Comparison of ENCODE assay signal across 8 mouse cellular contexts in the genomic region with DNA sequence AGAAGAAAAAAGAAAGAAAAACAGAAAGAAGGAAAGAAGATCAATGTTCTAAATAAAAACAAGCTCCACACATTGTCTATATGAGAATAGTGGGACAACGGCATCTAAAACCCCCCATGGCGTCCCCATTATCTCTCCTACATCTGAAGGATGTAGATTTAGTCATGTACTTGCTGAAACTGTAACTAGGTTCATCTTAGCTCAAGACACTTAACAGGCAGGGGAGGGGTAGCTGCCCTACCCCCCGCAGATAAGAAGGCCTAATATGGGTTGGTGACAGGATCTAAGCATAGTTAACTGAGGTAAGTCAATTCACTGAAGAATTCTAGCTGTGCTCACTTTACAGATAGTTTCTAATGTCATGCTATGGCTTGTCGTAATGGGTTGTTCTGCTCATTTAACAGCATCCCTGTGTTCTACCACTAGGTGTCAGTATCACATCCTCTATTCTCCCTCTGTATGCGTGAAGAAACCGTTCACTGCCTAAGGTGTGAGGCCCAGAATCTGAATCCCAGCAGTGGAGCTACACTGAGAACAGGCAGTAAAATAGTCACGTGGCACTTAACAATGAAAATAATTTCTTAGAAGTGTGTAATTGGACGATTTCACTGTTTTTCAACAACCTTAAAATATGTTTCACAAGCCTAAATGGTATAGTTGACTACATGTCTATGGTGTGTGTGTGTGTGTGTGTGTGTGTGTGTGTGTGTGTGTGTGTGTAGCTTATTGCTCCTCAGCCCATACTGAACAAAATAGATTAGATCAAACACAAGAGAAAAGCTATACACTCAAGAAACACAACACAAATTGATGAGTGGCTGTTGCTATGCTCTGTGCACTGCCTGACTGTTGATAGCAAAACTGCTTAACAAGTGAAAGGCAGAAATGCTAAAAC. TPM values are rescaled to one million over a fixed set of nuclear protein-coding genes. Genes with fewer than 3 reads are reported as not detected.
DNase-seq lines count a peak whose midpoint lies in the region; ATAC-seq and TF ChIP-seq lines count a peak whose summit lies in the region.

No protein-coding gene starts in this region.

- peak; percentile 11 for DNase-seq in ovary, postnatal 14 days (ENCODE audit: low spot score)
- no peak for DNase-seq in ovary, postnatal 36 days (ENCODE audit: low spot score)
- DNase-seq in forebrain, embryonic 10.5 days (ENCODE audit: extremely low spot score, low spot score): peak; percentile 27
- DNase-seq in induced T-regulatory cell, adult 2 months (ENCODE audit: low read depth): peak; percentile 89
- DNase-seq in liver, embryonic 14.5 days (ENCODE audit: low read depth in 3 of 3, low spot score in 3 of 3): peak in 2 of 3 experiments; percentile 22 to 46
- peak; percentile 40 for DNase-seq in neural tube, embryonic 11.5 days (ENCODE audit: low spot score)
- no peak for DNase-seq in urinary bladder, adult 2 months (ENCODE audit: low spot score)

- H3K9ac ChIP-seq in liver, embryonic 14.5 days (replicated peaks): no peak overlapping the region
- no peak overlapping the region for H3K9ac ChIP-seq in neural tube, embryonic 11.5 days (ENCODE audit: low read length)

- no peak overlapping the region for H3K4me3 ChIP-seq in forebrain, embryonic 10.5 days
- no peak overlapping the region for H3K4me3 ChIP-seq in liver, embryonic 14.5 days (ENCODE audit: insufficient read depth in 1 of 2, low read depth in 2 of 2, low read length in 2 of 2)
- H3K4me3 ChIP-seq in neural tube, embryonic 11.5 days (ENCODE audit: low read depth, low read length): no peak overlapping the region

- no peak overlapping the region for H3K27ac ChIP-seq in forebrain, embryonic 10.5 days
- no peak overlapping the region for H3K27ac ChIP-seq in liver, embryonic 14.5 days
- no peak overlapping the region for H3K27ac ChIP-seq in neural tube, embryonic 11.5 days (ENCODE audit: low read depth, low read length)

- H3K9me3 ChIP-seq in forebrain, embryonic 10.5 days: no peaks in the 10 kb centered on the region
- H3K9me3 ChIP-seq in liver, embryonic 14.5 days (ENCODE audit: control insufficient read depth, low read length): no peaks in the 10 kb centered on the region
- H3K9me3 ChIP-seq in neural tube, embryonic 11.5 days (ENCODE audit: control insufficient read depth, low read length): no peaks in the 10 kb centered on the region

- TF ChIP-seq EP300 in liver, embryonic 14.5 days (IDR thresholded peaks at IDR 0.05; ENCODE audit: low read depth): no peak

- peak; percentile 96 for ATAC-seq in activated CD4-positive, CD25-positive, alpha-beta regulatory T cell, adult 4 months
- peak; percentile 55; the same call in 1 of the 2 replicates for ATAC-seq in liver, embryonic 14.5 days (ENCODE audit: insufficient read depth)
- peak; percentile 92 for ATAC-seq in neural tube, embryonic 11.5 days (ENCODE audit: insufficient read depth, low FRiP score, low TSS enrichment)

- TF ChIP-seq CTCF in liver, embryonic 14.5 days (IDR thresholded peaks at IDR 0.05; ENCODE audit: low read depth): peak; percentile 79

- no peaks in the 10 kb centered on the region for H3K27me3 ChIP-seq in forebrain, embryonic 10.5 days (ENCODE audit: poor library complexity, severe bottlenecking)
- no peaks in the 10 kb centered on the region for H3K27me3 ChIP-seq in liver, embryonic 14.5 days (ENCODE audit: control insufficient read depth, insufficient read depth, low read length)
- H3K27me3 ChIP-seq in neural tube, embryonic 11.5 days (ENCODE audit: control insufficient read depth, insufficient read depth, low read length): no peaks in the 10 kb centered on the region

- 17% methylated on average over 8 of the region's 8 CpGs for WGBS in forebrain, embryonic 10.5 days
- 11% methylated on average over 8 of the region's 8 CpGs for WGBS in liver, embryonic 14.5 days (ENCODE audit: insufficient replicate concordance)
- WGBS in neural tube, embryonic 11.5 days: 17% methylated on average over 8 of the region's 8 CpGs

- H3K36me3 ChIP-seq in forebrain, embryonic 10.5 days (replicated peaks): no peaks in the 10 kb centered on the region
- no peaks in the 10 kb centered on the region for H3K36me3 ChIP-seq in liver, embryonic 14.5 days (replicated peaks; ENCODE audit: control insufficient read depth, insufficient read depth, low read depth)
- H3K36me3 ChIP-seq in neural tube, embryonic 11.5 days (ENCODE audit: control insufficient read depth, insufficient read depth, low read length): no peaks in the 10 kb centered on the region

- no peaks in the 10 kb centered on the region for H3K4me1 ChIP-seq in forebrain, embryonic 10.5 days
- no peaks in the 10 kb centered on the region for H3K4me1 ChIP-seq in liver, embryonic 14.5 days (replicated peaks; ENCODE audit: control insufficient read depth in 2 of 2, insufficient read depth in 2 of 2, low read length in 1 of 2)
- H3K4me1 ChIP-seq in neural tube, embryonic 11.5 days (ENCODE audit: control insufficient read depth, insufficient read depth, low read length): no peaks in the 10 kb centered on the region

- no peak overlapping the region for H3K4me2 ChIP-seq in liver, embryonic 14.5 days (ENCODE audit: low read depth)
- no peak overlapping the region for H3K4me2 ChIP-seq in neural tube, embryonic 11.5 days (ENCODE audit: low read depth)

RNA-seq across cellular contexts. Expression of a gene that starts 23.7 kb away (rescaled TPM):
- polyA plus RNA-seq in activated CD4-positive, CD25-positive, alpha-beta regulatory T cell, adult 4 months (2017; shearing (Covaris generic)): 100 to 1,000 TPM; 173 to 208 TPM
- polyA plus RNA-seq in forebrain, embryonic 10.5 days (2016; fragmentation: Nextera tagmentation; extraction: Ambion mirVana): 0.42 and 0.46 TPM in 2 replicates
- polyA plus RNA-seq in liver, embryonic 14.5 days (2012; rRNA removed): 1.8 and 3.6 TPM in 2 replicates
- 4.7 and 6.0 TPM in 2 replicates for polyA plus RNA-seq in liver, embryonic 14.5 days (2014; fragmentation: Nextera tagmentation; extraction: Ambion mirVana)
- 0.59 and 1.2 TPM in 2 replicates for polyA plus RNA-seq in neural tube, embryonic 11.5 days (2014; fragmentation: Nextera tagmentation; extraction: Ambion mirVana)
- 5.1 and 5.6 TPM in 2 replicates for polyA plus RNA-seq in urinary bladder, adult 2 months (2012; rRNA removed)

RNA-seq across cellular contexts. Expression of a gene that starts 48.9 kb away (rescaled TPM):
- polyA plus RNA-seq in activated CD4-positive, CD25-positive, alpha-beta regulatory T cell, adult 4 months (2017; shearing (Covaris generic)): 10 to 100 TPM; 68.6 to 72.1 TPM
- 0.18 and 0.19 TPM in 2 replicates for polyA plus RNA-seq in forebrain, embryonic 10.5 days (2016; fragmentation: Nextera tagmentation; extraction: Ambion mirVana)
- 1.0 and 1.5 TPM in 2 replicates for polyA plus RNA-seq in liver, embryonic 14.5 days (2012; rRNA removed)
- 2.1 and 2.8 TPM in 2 replicates for polyA plus RNA-seq in liver, embryonic 14.5 days (2014; fragmentation: Nextera tagmentation; extraction: Ambion mirVana)
- 0.08 and 0.40 TPM in 2 replicates for polyA plus RNA-seq in neural tube, embryonic 11.5 days (2014; fragmentation: Nextera tagmentation; extraction: Ambion mirVana)
- polyA plus RNA-seq in urinary bladder, adult 2 months (2012; rRNA removed): 0.10 and 0.12 TPM in 2 replicates

Comparison
In these comparisons a context has a peak if more than half of its experiments do, and no peak if none do; other contexts are left out.
1. DNase-seq: peak in ovary, postnatal 14 days (single experiment), forebrain, embryonic 10.5 days (single experiment), induced T-regulatory cell, adult 2 months (single experiment), liver, embryonic 14.5 days (2 of 3) and neural tube, embryonic 11.5 days (single experiment); none in ovary, postnatal 36 days (single experiment) and urinary bladder, adult 2 months (single experiment).
2. RNA of a gene that starts 23.7 kb away (polyA plus RNA-seq): 173 to 208 TPM in activated CD4-positive, CD25-positive, alpha-beta regulatory T cell, adult 4 months; 1.8 to 6.0 TPM in liver, embryonic 14.5 days, 5.1 to 5.6 TPM in urinary bladder, adult 2 months, 0.59 to 1.2 TPM in neural tube, embryonic 11.5 days and 0.42 to 0.46 TPM in forebrain, embryonic 10.5 days; every median in the first group is over 10 times any median in the second.
3. RNA of a gene that starts 48.9 kb away (polyA plus RNA-seq): 68.6 to 72.1 TPM in activated CD4-positive, CD25-positive, alpha-beta regulatory T cell, adult 4 months; 1.0 to 2.8 TPM in liver, embryonic 14.5 days, 0.08 to 0.40 TPM in neural tube, embryonic 11.5 days, 0.18 to 0.19 TPM in forebrain, embryonic 10.5 days and 0.10 to 0.12 TPM in urinary bladder, adult 2 months; every median in the first group is over 10 times any median in the second.
4. Peak in every context shown above with its lines, with median percentiles within 50 percentile points of each other: ATAC-seq.